Mouse (Mus musculus): Measurements from ENCODE around the gene Raver2. TPM values are rescaled to one million over a fixed set of nuclear protein-coding genes. Genes with fewer than 3 reads are reported as not detected.

Raver2 gene
- total RNA-seq, 2 experiments from 2014 or later: 3.0 to 3.2 TPM

Other genes starting within 250 kb of the Raver2 start
- gene Gm10577, start 48.3 kb upstream of the Raver2 start, total RNA-seq (2021): not detected
- gene Jak1, start 196.3 kb downstream of the Raver2 start, total RNA-seq (2021): 10 to 100 TPM; 89.5 to 93.0 TPM

All from heart, postnatal 10 days (tissue).